Mouse (Mus musculus) CH12.LX (cell line): ENCODE data around the gene Atad1.
A peak's percentile ranks its signal among the peaks of the same experiment; 100 is the strongest.

Source experiments
- CHD1 ChIP-seq: IDR thresholded peaks from 2 replicates; pipeline ENCODE4 v1.6.1; 2012; ENCODE audit warnings: low read depth, low read length, improper control_type of control experiment, inconsistent platforms
- CTCF ChIP-seq, 2 experiments: IDR thresholded peaks in 1 of 2; conservative IDR thresholded peaks in 1 of 2; 2 replicates each; pipeline ENCODE4 v1.5.1; 2011 to 2012; ENCODE audit warnings: low read depth in 2 of 2, low read length in 2 of 2, improper control_type of control experiment in 1 of 2, inconsistent platforms in 1 of 2, mild to moderate bottlenecking in 1 of 2, moderate library complexity in 1 of 2
- HCFC1 ChIP-seq: IDR thresholded peaks from 2 replicates; pipeline ENCODE4 v1.6.1; 2012; ENCODE audit warnings: low read depth, mild to moderate bottlenecking, inconsistent platforms, low read length, improper control_type of control experiment
- ZC3H11A ChIP-seq: IDR thresholded peaks from 2 replicates; pipeline ENCODE4 v1.6.1; 2012; ENCODE audit warnings: low read depth, mild to moderate bottlenecking, inconsistent platforms, low read length, improper control_type of control experiment

DNA sequence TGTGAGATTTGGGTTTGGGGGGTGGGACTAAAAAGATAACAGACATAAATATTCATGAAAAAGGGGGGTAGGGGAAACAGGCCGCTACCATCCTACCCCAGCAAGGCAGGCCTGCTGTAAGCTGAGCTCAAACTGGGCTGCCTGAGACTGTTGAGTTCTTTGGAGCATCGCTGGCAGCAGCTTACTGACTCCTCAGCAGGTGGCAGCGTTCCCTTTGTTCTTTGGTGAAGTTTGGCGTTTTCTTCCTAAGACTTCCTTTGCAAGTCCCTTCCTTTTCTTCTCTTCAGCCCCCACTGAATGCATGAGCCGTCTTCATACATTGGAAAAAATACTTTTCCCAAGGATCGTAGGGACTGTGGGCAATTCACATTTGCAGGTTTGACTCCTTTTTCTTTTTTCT lies 9.8 kb upstream of the Atad1 start:
- TF ChIP-seq CTCF (conservative IDR thresholded peaks at IDR 0.05 in 1 of 2, IDR thresholded peaks at IDR 0.05 in 1 of 2; ENCODE audit: low read depth in 2 of 2, low read length in 2 of 2) = peak in 1 of 2 experiments; percentile 79; a peak in 2 of 4 replicates
- no peak for TF ChIP-seq HCFC1
- TF ChIP-seq ZC3H11A = peak; percentile 43; the same call in 1 of the 2 replicates
- no peak for TF ChIP-seq CHD1
